Mouse (Mus musculus): ENCODE measurements around the gene Mum1. TPM values are rescaled to one million over a fixed set of nuclear protein-coding genes. Genes with fewer than 3 reads are reported as not detected.
A peak's percentile ranks its signal among the peaks of the same experiment; 100 is the strongest.
"Not testable (repeated sequence)": the region's sequence is repeated elsewhere in the genome, so short reads cannot be mapped to it uniquely, and the experiment has no call there.

Mum1 gene
- polyA plus RNA-seq, 2 experiments = 50.1 to 91.5 TPM

GRCm38 (mm10) chr10:80242607-80243006 is 16.4 kb downstream of the Mum1 start:
- no peaks in the 10 kb centered on the region for H3K27me3 ChIP-seq (ENCODE audit: control insufficient read depth, insufficient read depth, low read length)
- DNase-seq (ENCODE audit: low spot score) = no peak
- TF ChIP-seq POLR2A (IDR thresholded peaks at IDR 0.05; ENCODE audit: borderline replicate concordance, extremely low read depth, insufficient read depth, insufficient read length) = no peak
- no peak overlapping the region for H3K4me3 ChIP-seq (replicated peaks; ENCODE audit: low read length)
- ATAC-seq (ENCODE audit: low FRiP score, low read depth) = no peak
- H3K36me3 ChIP-seq (ENCODE audit: control insufficient read depth, insufficient read depth, low read length) = peaks cover 72% of the 10 kb centered on the region
- no peak overlapping the region for H3K9ac ChIP-seq (ENCODE audit: low read depth, low read length, severe bottlenecking)
- 83% methylated on average over 3 of the region's 3 CpGs for WGBS
- no peak overlapping the region for H3K4me2 ChIP-seq (replicated peaks; ENCODE audit: low read depth, low read length, severe bottlenecking)
- no peak overlapping the region for H3K27ac ChIP-seq (replicated peaks; ENCODE audit: low read depth, low read length)
- H3K4me1 ChIP-seq (ENCODE audit: control insufficient read depth, insufficient read depth, low read length) = peaks cover 3% of the 10 kb centered on the region; the same call in 1 of the 2 replicates
- no peaks in the 10 kb centered on the region for H3K9me3 ChIP-seq (ENCODE audit: control insufficient read depth, low read length)

- no peak overlapping the region for H3K27ac ChIP-seq (replicated peaks; ENCODE audit: low read depth, low read length)
- H3K9ac ChIP-seq (ENCODE audit: low read depth, low read length, severe bottlenecking) = no peak overlapping the region
- TF ChIP-seq POLR2A (IDR thresholded peaks at IDR 0.05; ENCODE audit: borderline replicate concordance, extremely low read depth, insufficient read depth, insufficient read length) = no peak
- DNase-seq (ENCODE audit: low spot score) (peak; percentile 79), ATAC-seq (ENCODE audit: low FRiP score, low read depth) (no peak)
- no peak overlapping the region for H3K4me2 ChIP-seq (replicated peaks; ENCODE audit: low read depth, low read length, severe bottlenecking)
- H3K4me3 ChIP-seq (replicated peaks; ENCODE audit: low read length) = no peak overlapping the region
- 36% methylated on average over 5 of the region's 5 CpGs for WGBS
- H3K9me3 ChIP-seq (ENCODE audit: control insufficient read depth, low read length) = no peaks in the 10 kb centered on the region
- peaks cover 49% of the 10 kb centered on the region for H3K36me3 ChIP-seq (ENCODE audit: control insufficient read depth, insufficient read depth, low read length)
- H3K27me3 ChIP-seq (ENCODE audit: control insufficient read depth, insufficient read depth, low read length) = no peaks in the 10 kb centered on the region
- peaks cover 8% of the 10 kb centered on the region; the same call in 1 of the 2 replicates for H3K4me1 ChIP-seq (ENCODE audit: control insufficient read depth, insufficient read depth, low read length)
Measured at GRCm38 (mm10) chr10:80244791-80245399, 18.7 kb downstream of the Mum1 start.

GRCm38 (mm10) chr10:80245600-80245999 is 19.4 kb downstream of the Mum1 start:
- H3K9ac ChIP-seq (ENCODE audit: low read depth, low read length, severe bottlenecking) = no peak overlapping the region
- no peak overlapping the region for H3K4me2 ChIP-seq (replicated peaks; ENCODE audit: low read depth, low read length, severe bottlenecking)
- H3K27ac ChIP-seq (replicated peaks; ENCODE audit: low read depth, low read length) = no peak overlapping the region
- 7% methylated on average over 4 of the region's 4 CpGs for WGBS
- no peaks in the 10 kb centered on the region for H3K27me3 ChIP-seq (ENCODE audit: control insufficient read depth, insufficient read depth, low read length)
- ATAC-seq (ENCODE audit: low FRiP score, low read depth) (no peak), DNase-seq (ENCODE audit: low spot score) (peak; percentile 86)
- no peaks in the 10 kb centered on the region for H3K9me3 ChIP-seq (ENCODE audit: control insufficient read depth, low read length)
- TF ChIP-seq POLR2A (IDR thresholded peaks at IDR 0.05; ENCODE audit: borderline replicate concordance, extremely low read depth, insufficient read depth, insufficient read length) = no peak
- H3K4me1 ChIP-seq (ENCODE audit: control insufficient read depth, insufficient read depth, low read length) = peaks cover 11% of the 10 kb centered on the region; the same call in 1 of the 2 replicates
- H3K4me3 ChIP-seq (replicated peaks; ENCODE audit: low read length) = no peak overlapping the region
- peaks cover 42% of the 10 kb centered on the region for H3K36me3 ChIP-seq (ENCODE audit: control insufficient read depth, insufficient read depth, low read length)

GRCm38 (mm10) chr10:80247849-80248248 is 21.6 kb downstream of the Mum1 start:
- Histone ChIP-seq H3K27ac (replicated peaks; ENCODE audit: low read depth, low read length) (no peak overlapping the region), H3K27me3 (ENCODE audit: control insufficient read depth, insufficient read depth, low read length) (no peaks in the 10 kb centered on the region), H3K9ac (ENCODE audit: low read depth, low read length, severe bottlenecking) (no peak overlapping the region), H3K9me3 (ENCODE audit: control insufficient read depth, low read length) (no peaks in the 10 kb centered on the region), H3K4me3 (replicated peaks; ENCODE audit: low read length) (no peak overlapping the region), H3K4me2 (replicated peaks; ENCODE audit: low read depth, low read length, severe bottlenecking) (no peak overlapping the region), H3K4me1 (ENCODE audit: control insufficient read depth, insufficient read depth, low read length) (peaks cover 11% of the 10 kb centered on the region; the same call in 1 of the 2 replicates), H3K36me3 (ENCODE audit: control insufficient read depth, insufficient read depth, low read length) (peaks cover 21% of the 10 kb centered on the region)
- no peak for TF ChIP-seq POLR2A (IDR thresholded peaks at IDR 0.05; ENCODE audit: borderline replicate concordance, extremely low read depth, insufficient read depth, insufficient read length)
- ATAC-seq (ENCODE audit: low FRiP score, low read depth) (no peak), DNase-seq (ENCODE audit: low spot score) (peak; percentile 44)
- 53% methylated on average over 6 of the region's 6 CpGs for WGBS

GRCm38 (mm10) chr10:80248437-80248836 is 22.2 kb downstream of the Mum1 start:
- H3K27me3 ChIP-seq (ENCODE audit: control insufficient read depth, insufficient read depth, low read length); H3K9ac ChIP-seq (ENCODE audit: low read depth, low read length, severe bottlenecking); H3K9me3 ChIP-seq (ENCODE audit: control insufficient read depth, low read length); DNase-seq (ENCODE audit: low spot score); H3K27ac ChIP-seq (replicated peaks; ENCODE audit: low read depth, low read length); ATAC-seq (ENCODE audit: low FRiP score, low read depth): not testable (repeated sequence)
- WGBS = 34% methylated on average over 3 of the region's 3 CpGs
- peak overlapping the region; percentile 74 for H3K4me3 ChIP-seq (replicated peaks; ENCODE audit: low read length)
- peaks cover 11% of the 10 kb centered on the region; the same call in 1 of the 2 replicates for H3K4me1 ChIP-seq (ENCODE audit: control insufficient read depth, insufficient read depth, low read length)
- H3K36me3 ChIP-seq (ENCODE audit: control insufficient read depth, insufficient read depth, low read length) = peaks cover 21% of the 10 kb centered on the region
- peak overlapping the region; percentile 89 for H3K4me2 ChIP-seq (replicated peaks; ENCODE audit: low read depth, low read length, severe bottlenecking)

Measured in limb, embryonic 14.5 days (tissue).